Mouse (Mus musculus) kidney, postnatal 0 days (tissue): ENCODE measurements around the gene Hps1. TPM values are rescaled to one million over a fixed set of nuclear protein-coding genes. Genes with fewer than 3 reads are reported as not detected.

ENCODE experiments used
- ATAC-seq: fragments of 200-750 bp; cut with Nextera tagmentation; replicated peaks from 2 replicates; pipeline ENCODE4 v1.8.0; 2017; ENCODE audit warnings: low read depth, moderate number of reproducible peaks, moderate TSS enrichment, moderate library complexity; ENCODE audit not compliant: low FRiP score
- DNase-seq: peaks from one replicate; pipeline ENCODE4 v3.0.0-alpha.2; 2016; ENCODE audit warnings: low spot score
- H3K27ac ChIP-seq: fragments of 300-500 bp; sonication (generic); 2 replicates; pipeline ENCODE4 v1.5.1; 2014; ENCODE audit warnings: mild to moderate bottlenecking
- H3K27me3 ChIP-seq: fragments of 300-500 bp; sonication (generic); 2 replicates; pipeline ENCODE4 v1.6.1; 2014; ENCODE audit warnings: low read length, mixed read lengths; ENCODE audit not compliant: insufficient read depth
- H3K36me3 ChIP-seq: fragments of 300-500 bp; sonication (generic); 2 replicates; pipeline ENCODE4 v1.6.1; 2014; ENCODE audit warnings: low read length, mixed read lengths; ENCODE audit not compliant: insufficient read depth
- H3K4me1 ChIP-seq: fragments of 300-500 bp; sonication (generic); replicated peaks from 2 replicates; pipeline ENCODE4 v1.6.1; 2014; ENCODE audit warnings: antibody characterized with exemption, low read length, mixed read lengths; ENCODE audit not compliant: insufficient read depth
- H3K4me2 ChIP-seq: fragments of 300-500 bp; sonication (generic); 2 replicates; pipeline ENCODE4 v1.6.1; 2014; ENCODE audit warnings: mild to moderate bottlenecking, low read length, moderate library complexity, mixed read lengths
- H3K4me3 ChIP-seq: fragments of 300-500 bp; sonication (generic); replicated peaks from 2 replicates; pipeline ENCODE4 v1.5.1; 2014; ENCODE audit warnings: low read depth, low read length
- H3K9ac ChIP-seq: fragments of 300-500 bp; sonication (generic); 2 replicates; pipeline ENCODE4 v1.6.1; 2014; ENCODE audit warnings: low read depth, low read length
- H3K9me3 ChIP-seq: fragments of 300-500 bp; sonication (generic); replicated peaks from 2 replicates; pipeline ENCODE4 v1.6.1; 2016; ENCODE audit warnings: low read length, inconsistent platforms, mixed read lengths
- CTCF ChIP-seq: IDR thresholded peaks from 2 replicates; pipeline ENCODE4 v1.5.1; 2016; ENCODE audit warnings: antibody characterized with exemption, low read depth, mild to moderate bottlenecking, moderate library complexity
- WGBS: fragments of 180-500 bp; shearing (Covaris S2); extraction: QIAGEN DNeasy Blood & Tissue Kit; methylation state at CpG from one replicate; pipeline ENCODE4 v1.1.7; 2014; 5-methylcytosine and 5-hydroxymethylcytosine counted together
- polyA plus RNA-seq: library from polyadenylated mRNA; unstranded; fragments of >200 nt; fragmentation: Nextera tagmentation; extraction: Ambion mirVana; gene quantifications from 2 replicates; pipeline ENCODE4 v1.2.1, GENCODE M21; 2015

Hps1 gene
- polyA plus RNA-seq, 1 experiment from 2014 or later = 12.9 TPM

DNA sequence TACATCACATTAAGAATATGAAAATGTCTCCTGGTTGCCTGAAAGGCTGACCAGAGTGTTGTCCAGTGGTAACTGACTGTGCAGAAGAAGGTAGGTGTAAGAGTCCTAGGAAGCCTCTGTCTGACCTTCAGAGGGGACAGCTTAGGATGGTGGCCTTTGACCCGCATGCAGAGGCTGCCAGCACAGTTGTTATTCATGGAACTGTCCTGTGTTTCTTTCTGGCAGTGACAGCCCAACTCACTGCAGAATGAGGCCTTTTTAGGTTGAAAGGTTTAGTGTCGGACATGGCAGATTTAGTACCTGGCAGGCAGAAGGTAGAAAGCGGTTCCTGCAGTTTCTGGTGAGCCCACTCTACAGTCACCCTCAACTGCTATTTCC lies 53.8 kb downstream of the Hps1 start:
- no peak for TF ChIP-seq CTCF
- H3K9me3 ChIP-seq = no peaks in the 10 kb centered on the region
- peak; percentile 43 for DNase-seq
- H3K9ac ChIP-seq = no peak overlapping the region
- no peaks in the 10 kb centered on the region for H3K36me3 ChIP-seq
- 0 out of 2 replicates have a peak, but pooled peaks cover 5% of the 10 kb centered on the region for H3K4me1 ChIP-seq
- 45% methylated on average over 3 of the region's 3 CpGs for WGBS
- no peak overlapping the region for H3K4me2 ChIP-seq
- H3K4me3 ChIP-seq = no peak overlapping the region
- H3K27me3 ChIP-seq = no peaks in the 10 kb centered on the region
- H3K27ac ChIP-seq = no peak overlapping the region
- ATAC-seq = 0 out of 2 replicates have a peak, but pooled peaks have one; percentile 22

DNA sequence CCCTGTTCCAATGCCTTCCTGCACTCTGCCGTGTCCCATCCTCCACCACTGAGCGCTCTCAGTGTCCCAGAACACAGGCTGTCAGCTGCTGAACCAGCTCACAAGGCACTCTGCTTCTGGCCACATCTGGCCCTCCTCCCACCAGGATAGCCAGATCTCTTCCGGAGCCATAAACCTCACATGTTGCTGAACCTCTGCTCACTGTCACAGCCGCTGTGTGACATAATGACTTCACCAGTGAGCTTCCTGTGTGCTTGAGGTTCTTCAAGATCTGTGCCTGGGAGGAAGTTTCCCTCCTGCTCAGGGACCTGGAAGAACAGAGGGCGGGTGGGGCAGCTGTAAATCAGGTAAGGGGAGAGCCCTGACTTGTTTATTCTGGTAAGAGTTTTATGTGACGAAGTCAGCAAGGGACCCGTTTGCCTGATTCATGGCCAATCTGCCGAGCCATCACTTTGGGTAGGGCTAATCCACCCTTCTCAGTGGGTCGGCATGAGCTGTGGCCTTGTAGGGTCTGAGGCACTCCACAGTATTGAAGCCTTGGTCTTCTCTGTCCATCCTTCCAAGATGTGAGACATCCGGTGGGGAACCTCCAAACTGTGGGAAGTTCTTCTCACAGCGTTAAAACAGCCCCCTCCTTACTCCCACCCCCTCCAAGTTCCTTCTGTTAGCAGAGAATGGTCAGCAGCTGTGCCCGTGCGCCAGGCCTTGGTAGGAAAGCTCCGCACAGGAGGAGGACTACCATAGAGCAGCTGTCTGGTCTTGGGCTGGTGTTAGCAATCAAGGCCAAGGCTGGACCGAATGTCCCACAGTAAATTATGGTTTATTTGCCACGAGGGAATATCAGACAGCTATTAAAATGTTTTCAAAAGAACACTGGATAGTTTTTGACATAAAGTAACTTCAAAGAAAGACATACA lies 54.5 kb downstream of the Hps1 start:
- no peak for TF ChIP-seq CTCF
- Histone ChIP-seq H3K4me1 (0 out of 2 replicates have a peak, but pooled peaks cover 5% of the 10 kb centered on the region), H3K27ac (0 out of 2 replicates have a peak overlapping the region, but pooled peaks have one; percentile 47), H3K27me3 (no peaks in the 10 kb centered on the region), H3K9me3 (no peaks in the 10 kb centered on the region), H3K36me3 (no peaks in the 10 kb centered on the region), H3K4me3 (no peak overlapping the region), H3K4me2 (no peak overlapping the region), H3K9ac (no peak overlapping the region)
- DNase-seq (peak; percentile 81), ATAC-seq (peak; percentile 44; the same call in 1 of the 2 replicates)
- 24% methylated on average over 16 of the region's 16 CpGs for WGBS

DNA sequence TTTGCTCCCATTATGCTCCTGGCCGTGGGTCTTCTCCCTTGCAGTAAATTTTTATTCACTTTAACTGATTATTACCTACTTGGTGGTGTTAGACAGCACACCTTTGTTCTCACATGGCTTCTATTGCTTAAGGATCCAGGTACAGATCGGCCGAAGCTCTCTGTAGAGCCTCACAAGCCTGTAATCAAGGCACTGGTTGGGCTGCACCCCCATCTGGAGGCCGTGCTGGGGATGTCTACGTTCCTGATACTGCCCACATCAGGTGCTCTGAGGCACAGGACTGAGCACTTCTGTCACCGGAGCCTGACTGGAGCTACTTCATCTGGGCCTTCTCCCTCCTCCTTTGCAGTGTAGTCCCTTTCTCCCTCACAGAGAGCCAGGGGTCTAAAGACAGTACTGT lies 56.5 kb downstream of the Hps1 start:
- DNase-seq = no peak
- ATAC-seq = no peak
- Histone ChIP-seq H3K9ac (no peak overlapping the region), H3K9me3 (no peaks in the 10 kb centered on the region), H3K4me1 (0 out of 2 replicates have a peak, but pooled peaks cover 5% of the 10 kb centered on the region), H3K27ac (no peak overlapping the region), H3K4me3 (no peak overlapping the region), H3K27me3 (no peaks in the 10 kb centered on the region), H3K4me2 (no peak overlapping the region), H3K36me3 (no peaks in the 10 kb centered on the region)
- 65% methylated on average over 6 of the region's 6 CpGs for WGBS
- TF ChIP-seq CTCF = peak; percentile 52; the same call in 1 of the 2 replicates

DNA sequence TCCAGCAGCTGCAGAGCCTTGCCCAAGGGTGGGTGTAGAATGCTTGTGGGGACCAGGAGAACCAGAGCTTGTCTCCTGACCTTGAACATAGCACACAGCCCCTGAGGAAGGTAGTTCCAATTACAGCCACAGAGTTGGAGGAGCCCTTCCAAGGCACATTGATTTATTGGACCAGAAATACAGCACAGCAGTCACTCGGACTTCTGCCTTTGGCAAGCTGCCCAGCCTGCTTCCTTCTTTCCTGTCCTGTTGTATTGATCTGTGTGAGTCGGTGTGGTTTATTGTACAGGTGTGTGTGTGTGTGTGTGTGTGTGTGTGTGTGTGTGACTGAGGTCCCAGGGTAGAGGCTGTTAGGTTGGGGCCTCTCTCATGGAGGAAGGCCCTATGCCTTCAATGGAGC lies 57.3 kb downstream of the Hps1 start:
- 7% methylated on average over 1 of the region's 2 CpGs for WGBS
- no peaks in the 10 kb centered on the region for H3K36me3 ChIP-seq
- H3K9me3 ChIP-seq = no peaks in the 10 kb centered on the region
- no peak overlapping the region for H3K9ac ChIP-seq
- TF ChIP-seq CTCF = no peak
- 0 out of 2 replicates have a peak, but pooled peaks cover 5% of the 10 kb centered on the region for H3K4me1 ChIP-seq
- no peaks in the 10 kb centered on the region for H3K27me3 ChIP-seq
- DNase-seq (peak; percentile 84), ATAC-seq (peak; percentile 38; the same call in 1 of the 2 replicates)
- H3K4me3 ChIP-seq = no peak overlapping the region
- no peak overlapping the region for H3K4me2 ChIP-seq
- H3K27ac ChIP-seq = no peak overlapping the region

DNA sequence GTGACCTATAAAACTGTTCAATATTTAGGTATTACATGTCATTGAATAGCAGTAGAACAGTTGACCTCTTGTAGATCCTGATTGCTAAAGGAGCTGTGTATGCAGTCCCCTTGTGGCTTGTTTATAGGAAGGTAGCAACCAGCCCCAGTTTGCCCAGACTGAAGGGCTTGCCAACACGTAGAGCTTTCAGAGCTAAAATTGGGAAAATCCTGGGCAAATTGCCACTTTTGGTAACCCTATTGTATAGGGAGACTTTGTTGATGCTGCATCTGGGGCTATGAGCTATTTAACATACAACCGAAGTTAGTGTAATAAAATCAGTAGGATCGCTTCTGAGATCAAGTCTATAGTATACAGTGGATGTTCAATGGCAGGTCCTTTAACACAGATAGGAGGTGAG lies 61.7 kb downstream of the Hps1 start:
- no peak for TF ChIP-seq CTCF
- H3K9ac ChIP-seq = no peak overlapping the region
- H3K9me3 ChIP-seq = no peaks in the 10 kb centered on the region
- no peak for ATAC-seq
- no peak for DNase-seq
- WGBS = 83% methylated on average over 3 of the region's 3 CpGs
- H3K4me3 ChIP-seq = no peak overlapping the region
- 0 out of 2 replicates have a peak, but pooled peaks cover 3% of the 10 kb centered on the region for H3K4me1 ChIP-seq
- H3K4me2 ChIP-seq = no peak overlapping the region
- no peaks in the 10 kb centered on the region for H3K27me3 ChIP-seq
- no peaks in the 10 kb centered on the region for H3K36me3 ChIP-seq
- H3K27ac ChIP-seq = no peak overlapping the region

DNA sequence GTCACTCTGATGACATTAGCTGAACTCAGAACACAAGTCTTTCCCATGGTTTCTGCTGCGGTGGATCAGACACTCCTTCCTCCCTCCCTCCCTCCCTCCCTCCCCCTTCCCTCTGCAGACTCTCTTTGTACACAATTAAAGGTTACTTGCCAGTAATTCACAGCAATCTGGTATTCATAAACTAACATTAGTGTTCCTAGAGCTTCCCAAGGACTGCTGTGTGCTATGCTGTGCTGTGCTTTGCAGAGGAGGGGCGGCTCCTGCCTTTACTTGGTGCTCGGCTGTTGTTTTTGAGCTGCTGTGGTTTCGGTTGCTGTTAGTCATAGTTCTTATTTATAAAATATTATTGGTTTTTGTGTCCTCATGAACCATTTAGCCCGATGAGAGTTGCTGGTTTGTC lies 62.1 kb downstream of the Hps1 start:
- H3K27me3 ChIP-seq = no peaks in the 10 kb centered on the region
- no peak overlapping the region for H3K4me3 ChIP-seq
- no peak for ATAC-seq
- H3K4me1 ChIP-seq = 0 out of 2 replicates have a peak, but pooled peaks cover 3% of the 10 kb centered on the region
- no peak overlapping the region for H3K9ac ChIP-seq
- no peak overlapping the region for H3K27ac ChIP-seq
- no peaks in the 10 kb centered on the region for H3K9me3 ChIP-seq
- no peaks in the 10 kb centered on the region for H3K36me3 ChIP-seq
- TF ChIP-seq CTCF = no peak
- WGBS = 62% methylated on average over 5 of the region's 5 CpGs
- no peak overlapping the region for H3K4me2 ChIP-seq
- DNase-seq = peak; percentile 25
